ENCODE assay signal across 21 mouse cellular contexts in genomic region chr17:85619113-85620085, GRCm38 (mm10). TPM values are rescaled to one million over a fixed set of nuclear protein-coding genes. Genes with fewer than 3 reads are reported as not detected.
DNase-seq lines count a peak whose midpoint lies in the region; ATAC-seq lines count a peak whose summit lies in the region.
"Had no signal": no experiment of that assay in that cellular context is flagged by ENCODE, and none has a peak within 500 bp of the region (broad histone marks: within the 10 kb centered on the region; RNA-seq: fewer than 3 reads in every experiment).

No protein-coding gene starts in this region.

- 2% methylated on average over 20 of the region's 20 CpGs for WGBS in hindbrain, embryonic 10.5 days
- 4% methylated on average over 20 of the region's 20 CpGs for WGBS in hindbrain, embryonic 16.5 days
- 5% methylated on average over 20 of the region's 20 CpGs for WGBS in embryonic facial prominence, embryonic 12.5 days
- WGBS in forebrain, embryonic 14.5 days: 6% methylated on average over 20 of the region's 20 CpGs
- 6% methylated on average over 20 of the region's 20 CpGs for WGBS in midbrain, embryonic 15.5 days

- peaks cover 50% of the 10 kb centered on the region for H3K4me1 ChIP-seq in hindbrain, embryonic 10.5 days (replicated peaks)
- peaks cover 10% of the 10 kb centered on the region for H3K4me1 ChIP-seq in hindbrain, embryonic 16.5 days (ENCODE audit: control insufficient read depth, insufficient read depth, low read depth, low read length)
- peaks cover 38% of the 10 kb centered on the region for H3K4me1 ChIP-seq in embryonic facial prominence, embryonic 12.5 days
- H3K4me1 ChIP-seq in forebrain, embryonic 14.5 days (ENCODE audit: control insufficient read depth, insufficient read depth, low read length): no peaks in the 10 kb centered on the region; the same call in 1 of the 2 replicates
- H3K4me1 ChIP-seq in midbrain, embryonic 15.5 days: peaks cover 18% of the 10 kb centered on the region

- H3K9me3 ChIP-seq in hindbrain, embryonic 10.5 days: no peaks in the 10 kb centered on the region
- no peaks in the 10 kb centered on the region for H3K9me3 ChIP-seq in hindbrain, embryonic 16.5 days (ENCODE audit: control insufficient read depth, low read length)
- no peaks in the 10 kb centered on the region for H3K9me3 ChIP-seq in embryonic facial prominence, embryonic 12.5 days
- no peaks in the 10 kb centered on the region for H3K9me3 ChIP-seq in forebrain, embryonic 14.5 days (replicated peaks; ENCODE audit: control insufficient read depth, low read length)
- no peaks in the 10 kb centered on the region for H3K9me3 ChIP-seq in midbrain, embryonic 15.5 days
- H3K9me3 ChIP-seq: heart, embryonic 10.5 days had no signal

- no peak for ATAC-seq in hindbrain, embryonic 16.5 days
- no peak for ATAC-seq in embryonic facial prominence, embryonic 12.5 days (ENCODE audit: insufficient number of reproducible peaks, insufficient read depth, low FRiP score, low TSS enrichment)
- no peak for ATAC-seq in forebrain, embryonic 14.5 days
- no peak for ATAC-seq in midbrain, embryonic 15.5 days (replicated peaks)

- no peaks in the 10 kb centered on the region for H3K36me3 ChIP-seq in hindbrain, embryonic 10.5 days
- H3K36me3 ChIP-seq in hindbrain, embryonic 16.5 days (ENCODE audit: control insufficient read depth, insufficient read depth, low read length): no peaks in the 10 kb centered on the region
- no peaks in the 10 kb centered on the region for H3K36me3 ChIP-seq in embryonic facial prominence, embryonic 12.5 days
- H3K36me3 ChIP-seq in forebrain, embryonic 14.5 days (ENCODE audit: control insufficient read depth, insufficient read depth, low read length): no peaks in the 10 kb centered on the region
- H3K36me3 ChIP-seq in midbrain, embryonic 15.5 days (replicated peaks): no peaks in the 10 kb centered on the region
- H3K36me3 ChIP-seq: heart, embryonic 10.5 days had no signal

- H3K27ac ChIP-seq in hindbrain, embryonic 10.5 days: no peak overlapping the region
- H3K27ac ChIP-seq in hindbrain, embryonic 16.5 days (ENCODE audit: low read depth, low read length): no peak overlapping the region
- H3K27ac ChIP-seq in embryonic facial prominence, embryonic 12.5 days: peak overlapping the region; percentile 57; the same call in 1 of the 2 replicates
- H3K27ac ChIP-seq in forebrain, embryonic 14.5 days (ENCODE audit: low read depth, low read length): peak overlapping the region; percentile 86; the same call in 1 of the 2 replicates
- H3K27ac ChIP-seq in midbrain, embryonic 15.5 days: peak overlapping the region; percentile 72
- H3K27ac ChIP-seq: heart, embryonic 10.5 days had no signal

- H3K9ac ChIP-seq in hindbrain, embryonic 16.5 days (ENCODE audit: low read depth, low read length): no peak overlapping the region
- 0 out of 2 replicates have a peak overlapping the region, but pooled peaks have one; percentile 24 for H3K9ac ChIP-seq in embryonic facial prominence, embryonic 12.5 days
- H3K9ac ChIP-seq in forebrain, embryonic 14.5 days (ENCODE audit: low read length): peak overlapping the region; percentile 68; the same call in 1 of the 2 replicates
- no peak overlapping the region for H3K9ac ChIP-seq in midbrain, embryonic 15.5 days

- DNase-seq in hindbrain, embryonic 10.5 days (ENCODE audit: low spot score): peak; percentile 38
- no peak for DNase-seq in forebrain, embryonic 14.5 days (ENCODE audit: low spot score)
- DNase-seq in spleen, adult 18-20 months: no peak
- DNase-seq in cerebellum, adult 11 months: no peak
- DNase-seq in gastrocnemius, adult 8-10 months (ENCODE audit: low spot score in 2 of 2): no peak
- DNase-seq: B cell, adult 2 months; cerebellum, adult 11-12 months; cerebellum, postnatal 36 days; gastrocnemius, postnatal 10 days; lung, adult 2 months; lung, postnatal 4 days had no signal

- H3K27me3 ChIP-seq in hindbrain, embryonic 10.5 days (ENCODE audit: insufficient read depth, poor library complexity, severe bottlenecking): peaks cover 100% of the 10 kb centered on the region
- peaks cover 70% of the 10 kb centered on the region for H3K27me3 ChIP-seq in hindbrain, embryonic 16.5 days (replicated peaks; ENCODE audit: control insufficient read depth, insufficient read depth, low read length)
- peaks cover 95% of the 10 kb centered on the region for H3K27me3 ChIP-seq in embryonic facial prominence, embryonic 12.5 days
- H3K27me3 ChIP-seq in forebrain, embryonic 14.5 days (replicated peaks; ENCODE audit: control insufficient read depth, insufficient read depth, low read length): peaks cover 66% of the 10 kb centered on the region
- peaks cover 76% of the 10 kb centered on the region for H3K27me3 ChIP-seq in midbrain, embryonic 15.5 days (replicated peaks)

- 0 out of 2 replicates have a peak overlapping the region, but pooled peaks have one; percentile 41 for H3K4me3 ChIP-seq in hindbrain, embryonic 10.5 days
- H3K4me3 ChIP-seq in hindbrain, embryonic 16.5 days (ENCODE audit: low read length): no peak overlapping the region
- H3K4me3 ChIP-seq in embryonic facial prominence, embryonic 12.5 days: 0 out of 2 replicates have a peak overlapping the region, but pooled peaks have one; percentile 38
- peak overlapping the region; percentile 37; the same call in 1 of the 2 replicates for H3K4me3 ChIP-seq in forebrain, embryonic 14.5 days (ENCODE audit: low read depth, low read length)
- peak overlapping the region; percentile 29 for H3K4me3 ChIP-seq in midbrain, embryonic 15.5 days

- H3K4me2 ChIP-seq in hindbrain, embryonic 16.5 days (ENCODE audit: low read length): no peak overlapping the region
- peak overlapping the region; percentile 50 for H3K4me2 ChIP-seq in embryonic facial prominence, embryonic 12.5 days (replicated peaks)
- peak overlapping the region; percentile 55 for H3K4me2 ChIP-seq in forebrain, embryonic 14.5 days (ENCODE audit: low read length)
- H3K4me2 ChIP-seq in midbrain, embryonic 15.5 days: peak overlapping the region; percentile 42

RNA-seq across cellular contexts. Expression of gene Six3, which starts 6.0 kb away (rescaled TPM):
- 0.46 and 1.9 TPM in 2 replicates for polyA plus RNA-seq in hindbrain, embryonic 10.5 days (2016; fragmentation: Nextera tagmentation; extraction: Ambion mirVana)
- 0.06 and 2.1 TPM in 2 replicates for polyA plus RNA-seq in hindbrain, embryonic 16.5 days (2015; fragmentation: Nextera tagmentation; extraction: Ambion mirVana)
- 8.9 and 9.8 TPM in 2 replicates for polyA plus RNA-seq in embryonic facial prominence, embryonic 12.5 days (2016; fragmentation: Nextera tagmentation; extraction: Ambion mirVana)
- 11.3 and 15.0 TPM in 2 replicates for polyA plus RNA-seq in forebrain, embryonic 14.5 days (2014; fragmentation: Nextera tagmentation; extraction: Ambion mirVana)
- polyA plus RNA-seq in midbrain, embryonic 15.5 days (2015; fragmentation: Nextera tagmentation; extraction: Ambion mirVana): 30.2 and 30.4 TPM in 2 replicates
- total RNA-seq in gastrocnemius, adult 8-10 months (2022): not detected
- total RNA-seq: gastrocnemius, postnatal 10 days; heart, postnatal 25 days; liver, adult 2 months; monocyte, adult 5-6 weeks; neutrophil, adult 5-6 weeks had no signal
- polyA plus RNA-seq: kidney, embryonic 16.5 days; liver, adult 2 months; lung, adult 2 months; stomach, embryonic 16.5 days had no signal

Comparison
In these comparisons a context has a peak if more than half of its experiments do, and no peak if none do; other contexts are left out.
1. H3K27ac ChIP-seq: peak in embryonic facial prominence, embryonic 12.5 days (single experiment), forebrain, embryonic 14.5 days (single experiment) and midbrain, embryonic 15.5 days (single experiment); none in hindbrain, embryonic 10.5 days (single experiment) and hindbrain, embryonic 16.5 days (single experiment).
2. H3K9ac ChIP-seq: peak in embryonic facial prominence, embryonic 12.5 days (single experiment) and forebrain, embryonic 14.5 days (single experiment); none in hindbrain, embryonic 16.5 days (single experiment) and midbrain, embryonic 15.5 days (single experiment).